In the genomic region with DNA sequence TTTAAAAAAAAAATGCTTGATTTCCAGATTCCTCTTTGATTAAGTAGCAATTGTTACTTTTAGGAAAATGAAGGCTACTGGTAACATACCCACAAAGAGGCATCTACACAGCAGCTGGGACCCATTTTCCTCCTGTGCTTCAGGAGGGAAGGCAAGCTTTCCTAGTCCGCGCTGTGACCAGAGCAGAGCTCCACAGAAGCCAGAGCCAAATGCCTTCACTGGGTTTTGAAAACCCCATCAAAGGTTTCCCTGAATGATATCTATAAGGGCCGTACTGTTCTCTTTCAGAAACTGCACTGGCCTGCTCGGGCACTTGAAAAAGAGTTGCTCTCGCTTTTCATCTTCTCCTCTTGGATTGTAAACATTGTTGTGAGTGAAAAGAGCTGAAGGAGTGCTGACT, we compare ENCODE assay signal across 30 mouse cellular contexts.
DNase-seq lines count a peak whose midpoint lies in the region; ATAC-seq and TF ChIP-seq lines count a peak whose summit lies in the region.
"Had no signal": no experiment of that assay in that cellular context is flagged by ENCODE, and none has a peak within 500 bp of the region (broad histone marks: within the 10 kb centered on the region; RNA-seq: fewer than 3 reads in every experiment).

No protein-coding gene starts in this region.

- peak overlapping the region; percentile 67 for H3K27ac ChIP-seq in midbrain, embryonic 10.5 days (replicated peaks)
- H3K27ac ChIP-seq in midbrain, postnatal 0 days (ENCODE audit: low read depth, low read length): no peak overlapping the region
- H3K27ac ChIP-seq in forebrain, embryonic 13.5 days: peak overlapping the region; percentile 68
- no peak overlapping the region for H3K27ac ChIP-seq in gastrocnemius, adult 2 months
- H3K27ac ChIP-seq: embryonic facial prominence, embryonic 13.5 days; hindbrain, embryonic 15.5 days; liver, embryonic 14.5 days had no signal

- H3K9ac ChIP-seq in midbrain, postnatal 0 days (replicated peaks; ENCODE audit: low read length, poor library complexity, severe bottlenecking): no peak overlapping the region
- no peak overlapping the region for H3K9ac ChIP-seq in forebrain, embryonic 13.5 days
- H3K9ac ChIP-seq: embryonic facial prominence, embryonic 13.5 days; hindbrain, embryonic 15.5 days; liver, embryonic 14.5 days had no signal

- H3K4me2 ChIP-seq in midbrain, postnatal 0 days (ENCODE audit: low read depth, low read length, poor library complexity, severe bottlenecking): no peak overlapping the region
- H3K4me2 ChIP-seq in forebrain, embryonic 13.5 days: 0 out of 2 replicates have a peak overlapping the region, but pooled peaks have one; percentile 15
- H3K4me2 ChIP-seq: embryonic facial prominence, embryonic 13.5 days; heart, embryonic 11.5 days; hindbrain, embryonic 15.5 days had no signal

- intact Hi-C loops in heart, postnatal 25 days (cut with DNase I): no loop called here
- intact Hi-C loops in gastrocnemius, adult 2 months (cut with DNase I): no loop called here

- H3K27me3 ChIP-seq in midbrain, embryonic 10.5 days (ENCODE audit: low read depth, poor library complexity, severe bottlenecking): peaks cover 52% of the 10 kb centered on the region
- H3K27me3 ChIP-seq in midbrain, postnatal 0 days (ENCODE audit: insufficient read depth, low read length): no peaks in the 10 kb centered on the region; the same call in 1 of the 2 replicates
- peaks cover 38% of the 10 kb centered on the region for H3K27me3 ChIP-seq in forebrain, embryonic 13.5 days
- H3K27me3 ChIP-seq: embryonic facial prominence, embryonic 13.5 days; hindbrain, embryonic 15.5 days had no signal

- H3K9me3 ChIP-seq in midbrain, embryonic 10.5 days (replicated peaks): no peaks in the 10 kb centered on the region
- no peaks in the 10 kb centered on the region for H3K9me3 ChIP-seq in midbrain, postnatal 0 days (ENCODE audit: low read length)
- H3K9me3 ChIP-seq in forebrain, embryonic 13.5 days (replicated peaks): no peaks in the 10 kb centered on the region
- H3K9me3 ChIP-seq: embryonic facial prominence, embryonic 13.5 days; hindbrain, embryonic 15.5 days had no signal

- peaks cover 48% of the 10 kb centered on the region for H3K4me1 ChIP-seq in midbrain, embryonic 10.5 days
- H3K4me1 ChIP-seq in midbrain, postnatal 0 days (ENCODE audit: insufficient read depth, low read length): no peaks in the 10 kb centered on the region
- H3K4me1 ChIP-seq in forebrain, embryonic 13.5 days: peaks cover 30% of the 10 kb centered on the region
- H3K4me1 ChIP-seq: embryonic facial prominence, embryonic 13.5 days; hindbrain, embryonic 15.5 days had no signal

- peak; percentile 55 for DNase-seq in heart, adult 11 months
- no peak for DNase-seq in heart, postnatal 25 days (ENCODE audit: low spot score)
- DNase-seq in midbrain, embryonic 10.5 days (ENCODE audit: low spot score): no peak
- DNase-seq in midbrain, postnatal 0 days (ENCODE audit: low spot score): no peak
- DNase-seq in brain, adult 2 months (ENCODE audit: low read depth, low spot score): peak; percentile 3
- DNase-seq in urinary bladder, postnatal 36 days (ENCODE audit: low spot score in 2 of 2): no peak
- no peak for DNase-seq in gastrocnemius, adult 2 months
- DNase-seq: adrenal gland, postnatal 14 days; cerebellum, adult 18-20 months; cerebellum, postnatal 10 days; gastrocnemius, postnatal 25 days; heart, adult 18-20 months; heart, postnatal 4 days; kidney, adult 11 months; kidney, postnatal 14 days; layer of hippocampus, adult 9-11 months; liver; lung, postnatal 10 days; right cerebral cortex, adult 18-20 months; right cerebral cortex, postnatal 4 days; thymus, adult 2 months; thymus, postnatal 36 days had no signal

- no peaks in the 10 kb centered on the region for H3K36me3 ChIP-seq in midbrain, embryonic 10.5 days
- no peaks in the 10 kb centered on the region for H3K36me3 ChIP-seq in midbrain, postnatal 0 days (ENCODE audit: insufficient read depth, low read length)
- no peaks in the 10 kb centered on the region for H3K36me3 ChIP-seq in forebrain, embryonic 13.5 days (ENCODE audit: poor library complexity, severe bottlenecking)
- H3K36me3 ChIP-seq: embryonic facial prominence, embryonic 13.5 days; hindbrain, embryonic 15.5 days had no signal

- TF ChIP-seq CTCF in midbrain, postnatal 0 days (IDR thresholded peaks at IDR 0.05): no peak
- TF ChIP-seq CTCF in gastrocnemius, adult 2 months (IDR thresholded peaks at IDR 0.05): no peak

- no peak overlapping the region for H3K4me3 ChIP-seq in midbrain, embryonic 10.5 days
- H3K4me3 ChIP-seq in midbrain, postnatal 0 days (ENCODE audit: low read depth, low read length): no peak overlapping the region
- no peak overlapping the region for H3K4me3 ChIP-seq in forebrain, embryonic 13.5 days
- no peak overlapping the region for H3K4me3 ChIP-seq in gastrocnemius, adult 2 months
- H3K4me3 ChIP-seq: embryonic facial prominence, embryonic 13.5 days; hindbrain, embryonic 15.5 days; myocyte had no signal

- ATAC-seq in midbrain, postnatal 0 days (ENCODE audit: low FRiP score): no peak
- no peak for ATAC-seq in forebrain, embryonic 13.5 days
- ATAC-seq: CD4-positive, CD25-positive, alpha-beta regulatory T cell, adult 4 months; inflammation-experienced regulatory T-cells, adult 6 months had no signal

- WGBS in midbrain, embryonic 10.5 days: 72% methylated on average over 5 of the region's 5 CpGs
- WGBS in midbrain, postnatal 0 days: 58% methylated on average over 5 of the region's 5 CpGs
- WGBS in forebrain, embryonic 13.5 days: 16% methylated on average over 5 of the region's 5 CpGs

Comparison
In these comparisons a context has a peak if more than half of its experiments do, and no peak if none do; other contexts are left out.
1. DNase-seq: peak in heart, adult 11 months (single experiment) and brain, adult 2 months (single experiment); none in heart, postnatal 25 days (single experiment), midbrain, embryonic 10.5 days (single experiment), midbrain, postnatal 0 days (single experiment), urinary bladder, postnatal 36 days (0 of 2) and gastrocnemius, adult 2 months (single experiment).
2. H3K27ac ChIP-seq: peak in midbrain, embryonic 10.5 days (single experiment) and forebrain, embryonic 13.5 days (single experiment); none in midbrain, postnatal 0 days (single experiment) and gastrocnemius, adult 2 months (single experiment).